Mouse (Mus musculus): Measurements from ENCODE around the gene Plekha6.

The Plekha6 gene

DNA sequence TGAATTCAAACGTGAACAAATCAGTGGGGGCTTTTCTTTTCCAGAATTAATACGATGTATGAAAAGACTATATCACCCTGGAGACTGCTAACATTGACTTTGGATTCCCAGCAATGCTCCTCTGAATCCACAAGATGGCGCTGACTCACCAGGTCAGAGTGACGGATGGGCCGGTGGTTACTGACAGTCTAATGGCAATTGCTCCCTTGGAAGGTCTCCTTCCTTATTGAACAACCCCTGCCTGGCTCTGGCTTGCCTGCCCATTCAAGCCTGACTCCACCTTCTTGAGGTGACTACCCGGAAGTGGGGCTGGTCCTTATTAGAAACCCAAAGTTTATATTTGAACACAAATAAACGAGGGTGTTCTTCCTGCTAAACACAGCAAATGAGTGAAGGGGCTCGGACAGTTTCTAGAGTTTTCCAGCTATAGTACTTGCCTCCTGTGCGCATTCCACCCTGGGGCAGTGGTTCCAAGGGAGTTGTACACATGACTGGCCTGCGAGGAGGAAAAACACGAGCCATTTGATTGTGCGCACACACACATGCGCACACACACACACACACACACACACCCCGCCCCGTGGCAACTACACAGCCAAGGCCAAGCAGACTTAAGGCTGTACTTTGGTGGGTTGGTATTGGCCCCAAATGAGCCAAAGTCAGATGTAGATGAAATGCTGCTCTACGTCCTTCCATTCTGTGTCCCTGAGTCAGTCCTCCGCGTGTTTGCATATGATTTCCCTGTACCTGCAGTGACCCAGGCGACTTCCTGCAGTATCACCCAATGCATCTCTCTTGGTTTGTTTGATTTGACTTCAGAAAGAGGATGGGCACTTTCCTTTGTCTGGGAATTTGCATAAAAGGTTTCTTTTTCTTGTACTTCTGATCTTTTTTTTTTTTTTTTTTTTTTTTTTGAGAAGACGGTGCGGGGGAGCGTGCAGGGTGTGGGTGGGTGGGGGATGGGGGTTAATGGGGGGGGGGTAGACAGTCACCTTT, 17.7 kb upstream of the Plekha6 start:
- DNase-seq (ENCODE audit: low spot score in 2 of 2): peak in 1 of 2 experiments; percentile 35

GRCm38 (mm10) chr1:133147324-133147723, 16.7 kb upstream of the Plekha6 start:
- DNase-seq (ENCODE audit: low spot score in 2 of 2): no peak

- no peak for DNase-seq (ENCODE audit: low spot score in 2 of 2)
Measured at GRCm38 (mm10) chr1:133148122-133148521, 15.9 kb upstream of the Plekha6 start.

- DNase-seq (ENCODE audit: low spot score in 2 of 2): no peak
Measured at GRCm38 (mm10) chr1:133150556-133150955, 13.5 kb upstream of the Plekha6 start.

GRCm38 (mm10) chr1:133152213-133152612, 11.8 kb upstream of the Plekha6 start:
- DNase-seq (ENCODE audit: low spot score in 2 of 2): no peak

GRCm38 (mm10) chr1:133155270-133155669, 8.7 kb upstream of the Plekha6 start:
- no peak for DNase-seq (ENCODE audit: low spot score in 2 of 2)

DNA sequence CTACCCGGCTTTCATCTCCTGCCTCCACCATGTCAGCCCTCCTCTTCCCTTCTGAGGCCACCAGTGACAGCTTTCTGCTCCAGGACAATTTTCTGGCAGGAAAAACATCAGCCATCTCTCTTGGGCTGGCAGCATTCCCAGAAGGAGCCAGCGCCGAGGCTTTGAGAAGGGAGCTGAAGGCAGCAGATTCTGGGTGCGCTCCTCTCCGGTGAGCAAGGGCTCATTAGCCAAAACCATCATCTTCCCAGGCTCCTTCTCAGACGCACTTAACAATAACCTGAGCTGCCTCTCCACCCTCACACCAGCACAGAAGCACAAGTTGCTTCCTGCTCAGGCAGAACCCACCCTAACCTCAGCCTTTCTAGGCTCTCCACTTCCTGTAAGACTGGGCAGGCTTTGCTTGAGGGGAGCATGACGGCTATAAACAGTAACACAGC, 4.9 kb upstream of the Plekha6 start:
- peak in 1 of 2 experiments; percentile 52 for DNase-seq (ENCODE audit: low spot score in 2 of 2)

- DNase-seq (ENCODE audit: low spot score in 2 of 2): no peak
Measured at GRCm38 (mm10) chr1:133161559-133161958, 2.5 kb upstream of the Plekha6 start.

DNA sequence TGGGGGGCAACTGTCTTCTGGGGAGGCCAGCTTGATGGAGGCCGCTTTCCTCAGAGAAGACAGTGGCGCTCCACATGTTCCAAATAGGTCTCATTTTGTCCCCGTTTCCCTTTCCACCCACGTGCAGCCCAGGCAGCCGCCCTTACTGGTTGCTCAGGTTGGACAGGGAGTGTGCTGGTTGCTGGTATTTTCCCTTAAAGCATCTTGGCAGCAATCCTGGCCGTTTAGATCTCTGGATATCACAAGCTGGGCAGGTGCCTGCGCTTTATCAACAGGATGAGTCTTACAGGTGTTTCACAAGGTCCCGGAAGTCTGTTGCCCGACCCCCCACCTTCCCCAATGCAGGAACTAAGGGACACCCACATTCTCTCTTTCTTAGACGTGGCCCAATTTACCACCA, 2.0 kb upstream of the Plekha6 start:
- no peak for DNase-seq (ENCODE audit: low spot score in 2 of 2)

GRCm38 (mm10) chr1:133162981-133163380, 1.0 kb upstream of the Plekha6 start:
- DNase-seq (ENCODE audit: low spot score in 2 of 2): no peak

DNA sequence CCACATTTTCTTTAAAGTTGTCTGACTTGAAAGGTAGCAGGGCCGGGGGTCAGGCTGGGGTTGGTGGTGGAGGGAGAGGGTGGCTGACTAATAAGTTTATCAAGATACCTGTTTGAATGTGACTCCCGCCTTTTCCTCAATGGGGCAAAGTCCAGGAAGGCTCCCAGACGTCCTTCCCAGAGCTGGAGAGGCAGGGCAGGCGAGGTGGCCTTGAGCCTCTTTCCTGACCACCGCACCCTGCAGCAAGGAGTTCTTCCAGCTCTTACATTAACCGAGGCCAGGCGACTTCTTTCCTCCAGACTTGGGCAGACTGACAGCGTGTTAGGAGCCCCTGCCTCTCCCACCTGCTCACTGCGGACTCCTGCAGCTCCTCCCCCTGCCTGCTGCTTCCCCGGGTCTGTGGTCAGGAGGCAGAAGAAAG, 591 bp downstream of the Plekha6 start:
- DNase-seq (ENCODE audit: low spot score in 2 of 2): no peak

DNA sequence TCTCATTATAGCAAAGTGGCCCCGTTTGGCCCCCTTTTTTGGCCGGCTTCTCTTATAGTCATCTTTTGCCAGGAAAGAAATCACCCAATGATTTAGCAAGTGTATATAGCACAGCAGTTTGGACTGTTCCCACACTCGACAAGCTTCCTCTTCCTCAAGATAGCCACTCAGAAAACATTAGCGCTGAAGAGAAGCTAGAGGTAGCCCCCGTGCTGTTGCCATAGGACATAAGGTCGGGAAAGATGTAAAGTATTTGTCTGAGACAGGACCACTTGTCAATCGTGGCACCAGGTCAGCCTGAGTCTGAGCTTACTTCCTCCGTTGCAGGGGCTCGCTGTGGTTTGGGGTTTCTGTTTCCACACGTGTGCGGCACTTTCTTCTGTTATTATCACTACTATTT, 1.1 kb downstream of the Plekha6 start:
- DNase-seq (ENCODE audit: low spot score in 2 of 2): no peak

DNA sequence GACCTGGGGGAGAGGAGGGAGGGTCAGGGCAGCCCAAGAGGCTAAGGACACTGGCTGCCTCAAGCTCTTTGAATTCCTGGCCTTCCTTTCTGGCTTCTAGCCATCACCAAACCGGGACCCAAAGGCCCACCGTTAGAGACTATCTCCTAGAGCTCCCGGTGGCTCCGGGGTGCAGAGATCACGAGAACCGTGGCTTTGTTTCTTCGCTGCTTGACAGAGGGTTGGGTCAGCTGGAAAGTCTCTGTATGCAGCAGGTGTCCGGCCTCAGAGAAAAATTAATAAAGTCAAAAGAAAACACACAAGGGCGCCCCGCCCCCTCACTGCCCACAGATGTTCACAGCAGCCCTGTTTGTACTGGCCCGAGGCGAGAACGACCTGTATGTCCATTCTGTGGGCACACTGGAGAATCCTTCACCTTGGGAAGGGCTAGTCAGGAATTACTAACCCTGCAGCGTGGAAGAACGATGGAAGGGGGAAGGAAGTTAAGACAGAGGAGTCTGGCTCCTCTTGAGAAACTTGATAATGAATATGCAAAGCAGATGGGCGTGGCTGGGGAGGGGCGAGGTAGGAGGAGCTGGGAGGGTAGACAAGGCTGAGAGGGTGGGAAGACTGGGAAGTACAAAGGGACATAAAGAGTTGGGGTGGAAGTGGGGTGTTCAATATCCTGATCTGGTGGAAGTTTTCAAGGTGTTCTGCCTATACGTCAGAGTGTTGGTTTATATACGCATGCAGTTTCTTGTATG, 4.5 kb downstream of the Plekha6 start:
- no peak for DNase-seq (ENCODE audit: low spot score in 2 of 2)

DNA sequence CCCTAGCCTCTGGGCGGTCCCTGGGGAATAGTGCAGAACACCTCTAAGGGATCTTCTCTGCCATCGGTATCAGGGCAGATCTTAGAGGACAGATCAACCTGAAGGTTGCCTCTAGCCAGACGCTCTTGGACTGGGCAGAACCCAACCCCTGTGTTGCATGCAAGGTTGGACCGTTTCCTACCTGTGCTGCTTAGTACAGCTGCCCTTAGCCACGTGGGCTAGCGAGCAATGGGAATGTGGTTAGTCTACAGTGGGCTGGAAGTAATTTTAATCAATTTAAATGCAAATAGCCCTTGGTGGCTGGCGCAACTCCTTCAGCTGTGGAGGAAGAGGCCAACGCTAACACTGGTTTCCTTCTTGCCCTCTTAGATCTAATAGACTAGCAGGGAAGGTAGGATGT, 6.2 kb downstream of the Plekha6 start:
- DNase-seq (ENCODE audit: low spot score in 2 of 2): no peak

- DNase-seq (ENCODE audit: low spot score in 2 of 2): no peak
Measured at GRCm38 (mm10) chr1:133171357-133171756, 7.3 kb downstream of the Plekha6 start.

DNA sequence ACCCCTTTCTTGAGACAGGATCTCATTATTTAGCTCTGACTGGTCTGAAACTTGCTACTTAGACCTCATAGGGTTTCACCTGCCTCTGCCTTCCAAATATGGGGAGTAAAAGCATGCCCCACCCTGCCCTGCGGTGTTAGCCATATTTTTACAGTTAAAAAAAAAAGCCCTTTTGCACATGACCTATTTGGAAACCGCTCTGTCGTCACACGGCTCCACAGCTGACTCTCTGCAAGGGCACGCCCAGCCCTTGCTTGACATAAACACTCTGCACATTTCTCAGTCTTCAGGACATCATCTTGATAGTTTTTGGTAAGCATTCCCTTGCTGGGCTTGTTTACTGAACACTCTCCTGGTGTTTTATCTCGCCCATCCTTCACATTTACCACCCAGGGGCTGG, 11.1 kb downstream of the Plekha6 start:
- no peak for DNase-seq (ENCODE audit: low spot score in 2 of 2)

DNA sequence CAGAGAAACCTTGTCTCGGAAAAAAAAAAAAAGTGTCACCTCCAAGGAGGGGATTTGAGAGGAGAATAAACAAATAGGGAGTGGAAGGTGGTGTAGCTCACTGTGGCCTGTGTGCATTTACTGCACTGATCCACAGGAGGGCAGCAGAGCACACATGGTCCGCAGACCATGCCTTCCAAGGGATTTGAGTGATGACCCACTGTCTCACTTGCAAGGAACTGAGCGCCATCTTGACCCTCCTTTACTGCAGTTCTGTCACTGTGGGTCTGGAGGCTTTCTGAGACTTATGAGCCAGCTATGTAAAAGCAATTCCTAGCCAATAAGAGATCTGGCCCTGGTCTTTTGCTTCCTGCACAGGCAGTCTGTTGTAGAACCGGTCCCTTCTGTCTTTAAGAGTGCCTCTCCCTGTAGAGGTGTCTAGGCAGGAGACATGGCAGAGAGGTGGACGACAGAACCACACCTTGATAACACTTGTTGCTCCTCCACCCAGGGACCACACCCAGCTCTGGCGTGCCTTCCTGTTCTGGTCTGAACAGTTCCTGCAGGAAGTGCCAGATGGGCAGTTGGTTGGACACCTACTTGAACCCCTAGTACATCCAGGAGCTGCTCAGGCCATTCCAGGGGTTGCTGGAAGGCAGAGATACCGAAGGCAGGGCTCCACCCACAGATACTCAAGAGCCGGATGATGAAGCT, 13.6 kb downstream of the Plekha6 start:
- no peak for DNase-seq (ENCODE audit: low spot score in 2 of 2)

DNA sequence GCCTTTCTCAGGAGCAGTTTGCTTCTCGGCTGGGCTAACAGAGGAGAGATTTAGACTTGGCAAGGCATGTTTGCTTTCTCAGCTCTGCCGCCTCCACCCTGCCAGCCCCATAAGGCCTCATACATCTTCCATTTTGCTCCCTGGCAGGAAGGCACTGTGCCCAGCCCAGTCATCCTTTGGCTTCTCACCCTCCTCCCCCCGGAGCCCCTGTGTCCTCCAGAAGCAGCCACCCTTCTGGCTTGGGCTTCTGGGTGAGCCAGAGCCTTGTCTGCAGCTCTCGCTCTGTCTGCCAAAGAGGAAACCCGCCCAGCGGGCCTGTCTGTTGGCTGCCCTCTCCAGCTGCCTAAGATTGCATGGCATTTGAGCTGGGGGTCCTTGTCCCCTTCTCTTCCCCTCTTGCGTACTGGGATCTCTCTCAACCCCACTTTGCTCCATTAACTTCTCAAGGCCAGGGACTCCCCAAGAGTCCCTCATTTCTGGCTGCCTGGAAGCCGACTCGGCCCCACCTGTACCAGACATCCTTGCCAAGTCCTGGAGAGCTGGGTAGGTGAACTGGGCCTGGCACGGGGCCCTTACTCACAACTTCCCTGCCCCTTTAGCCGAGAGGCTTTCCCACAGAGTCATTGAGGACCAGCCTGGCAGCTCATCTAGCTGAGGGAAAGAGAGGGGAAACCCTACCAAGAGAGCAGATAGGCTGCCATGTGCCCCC, 14.9 kb downstream of the Plekha6 start:
- peak; percentile 58 to 59 for DNase-seq (ENCODE audit: low spot score in 2 of 2)

- peak; percentile 77 to 83 for DNase-seq (ENCODE audit: low spot score in 2 of 2)
Measured at GRCm38 (mm10) chr1:133181072-133182015, 17.3 kb downstream of the Plekha6 start.

DNA sequence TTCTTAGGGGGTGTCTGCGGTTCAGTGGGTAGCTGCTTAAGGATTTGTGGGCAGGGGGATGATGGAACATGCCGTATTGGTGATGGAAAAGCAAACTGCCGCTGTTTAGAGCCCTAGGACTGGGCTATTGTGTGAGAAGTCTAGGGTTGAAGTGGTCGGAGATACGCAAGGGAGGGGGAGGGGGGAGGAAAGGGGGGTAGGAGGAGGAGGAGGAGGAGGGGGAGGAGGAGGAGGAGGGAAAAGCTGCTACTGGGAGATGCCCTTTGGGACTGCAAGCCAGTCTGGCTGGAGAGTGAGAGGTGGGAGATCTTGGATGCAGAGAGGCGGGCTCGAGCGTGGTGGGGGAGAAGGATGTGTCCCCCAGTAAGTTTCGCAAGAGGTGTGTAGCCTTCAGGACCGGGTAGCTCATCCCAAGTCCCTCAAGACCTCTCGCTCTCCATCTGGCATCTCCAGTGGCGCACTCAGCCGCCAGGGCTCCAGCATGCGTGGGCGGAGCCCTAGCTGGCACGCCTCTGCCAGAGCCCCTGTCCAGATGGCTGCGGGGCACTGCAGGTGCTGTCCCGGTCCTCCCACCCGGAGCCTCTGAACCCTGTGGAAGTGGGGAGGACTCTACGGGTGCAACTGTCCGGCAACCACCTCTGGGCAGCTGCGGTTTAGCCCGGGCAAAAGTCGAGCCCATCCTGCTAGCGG, 18.2 kb downstream of the Plekha6 start:
- DNase-seq (ENCODE audit: low spot score in 2 of 2): peak; percentile 54 to 73

All from right cerebral cortex, postnatal 36 days (tissue).